Comparison of ENCODE assay signal across 8 mouse cellular contexts in genomic region chr13:9494726-9495125, GRCm38 (mm10).
A peak's percentile ranks its signal among the peaks of the same experiment; 100 is the strongest.
DNase-seq lines count a peak whose midpoint lies in the region; ATAC-seq lines count a peak whose summit lies in the region.

No protein-coding gene starts in this region.

- peak overlapping the region; percentile 17 for H3K4me2 ChIP-seq in neural tube, embryonic 15.5 days

- peak overlapping the region; percentile 6; the same call in 1 of the 2 replicates for H3K4me3 ChIP-seq in neural tube, embryonic 15.5 days (replicated peaks)

- H3K4me1 ChIP-seq in neural tube, embryonic 15.5 days, result no peaks in the 10 kb centered on the region

- H3K9me3 ChIP-seq in neural tube, embryonic 15.5 days (replicated peaks), result no peaks in the 10 kb centered on the region

- DNase-seq in gastrocnemius, adult 18-20 months (ENCODE audit: low spot score), result peak; percentile 27
- DNase-seq in gastrocnemius, postnatal 36 days, result no peak
- DNase-seq in R1 (ENCODE audit: low read depth, low spot score), result peak; percentile 8
- peak; percentile 9 to 18 for DNase-seq in gastrocnemius, adult 8-10 months (ENCODE audit: low spot score in 2 of 2)
- DNase-seq in lung, adult 18-20 months, result peak; percentile 34 to 40
- DNase-seq in layer of hippocampus, adult 18-20 months (ENCODE audit: low spot score in 2 of 2), result no peak

- H3K36me3 ChIP-seq in neural tube, embryonic 15.5 days, result no peaks in the 10 kb centered on the region

- no peak overlapping the region for H3K27ac ChIP-seq in neural tube, embryonic 15.5 days (replicated peaks)

- no peak overlapping the region for H3K9ac ChIP-seq in neural tube, embryonic 15.5 days (replicated peaks)

- peak; percentile 80 for ATAC-seq in inflammation-experienced regulatory T-cells, adult 6 months
- ATAC-seq in neural tube, embryonic 15.5 days (ENCODE audit: low FRiP score), result 0 out of 2 replicates have a peak, but pooled peaks have one; percentile 45

- H3K27me3 ChIP-seq in neural tube, embryonic 15.5 days (replicated peaks), result no peaks in the 10 kb centered on the region

- intact Hi-C loops in gastrocnemius, postnatal 36 days (cut with DNase I), result no loop called here

- WGBS in neural tube, embryonic 15.5 days, result 70% methylated on average over 21 of the region's 21 CpGs

Comparison
In these comparisons a context has a peak if more than half of its experiments do, and no peak if none do; other contexts are left out.
1. DNase-seq: peak in gastrocnemius, adult 18-20 months (single experiment), R1 (single experiment), gastrocnemius, adult 8-10 months (2 of 2) and lung, adult 18-20 months (2 of 2); none in gastrocnemius, postnatal 36 days (0 of 2) and layer of hippocampus, adult 18-20 months (0 of 2).